Mouse (Mus musculus) adrenal gland, adult (tissue): ENCODE results near the gene Phtf2.
"Not testable (repeated sequence)": the region's sequence is repeated elsewhere in the genome, so short reads cannot be mapped to it uniquely, and the experiment has no call there.

ENCODE experiments used
- DNase-seq, 2 experiments: peaks; one replicate each; pipeline ENCODE4 v3.0.0; 2022 to 2023; ENCODE audit warnings: low spot score in 1 of 2; ENCODE audit not compliant: inconsistent age in 2 of 2

The Phtf2 gene

GRCm38 (mm10) chr5:20865193-20865755 lies 16.6 kb downstream of the Phtf2 start:
- DNase-seq = no peak

GRCm38 (mm10) chr5:20864216-20864969 lies 17.5 kb downstream of the Phtf2 start:
- no peak for DNase-seq

- DNase-seq = no peak
Observed at GRCm38 (mm10) chr5:20861901-20862300, 20.0 kb downstream of the Phtf2 start.

- DNase-seq = no peak
Observed at GRCm38 (mm10) chr5:20860565-20860964, 21.4 kb downstream of the Phtf2 start.

- DNase-seq = no peak
Observed at GRCm38 (mm10) chr5:20858404-20858803, 23.5 kb downstream of the Phtf2 start.

GRCm38 (mm10) chr5:20855066-20855465 lies 26.9 kb downstream of the Phtf2 start:
- DNase-seq = no peak

GRCm38 (mm10) chr5:20847010-20847409 lies 34.9 kb downstream of the Phtf2 start:
- no peak for DNase-seq

- DNase-seq = no peak
Observed at GRCm38 (mm10) chr5:20843816-20844215, 38.1 kb downstream of the Phtf2 start.

GRCm38 (mm10) chr5:20843405-20843804 lies 38.5 kb downstream of the Phtf2 start:
- DNase-seq = no peak

GRCm38 (mm10) chr5:20837082-20837481 lies 44.8 kb downstream of the Phtf2 start:
- no peak for DNase-seq

GRCm38 (mm10) chr5:20834399-20834798 lies 47.5 kb downstream of the Phtf2 start:
- no peak for DNase-seq

GRCm38 (mm10) chr5:20831433-20831832 lies 50.5 kb downstream of the Phtf2 start:
- no peak for DNase-seq

- DNase-seq = no peak
Observed at GRCm38 (mm10) chr5:20830717-20831116, 51.2 kb downstream of the Phtf2 start.

GRCm38 (mm10) chr5:20821647-20822046 lies 60.3 kb downstream of the Phtf2 start:
- DNase-seq = no peak

GRCm38 (mm10) chr5:20821122-20821521 lies 60.8 kb downstream of the Phtf2 start:
- no peak for DNase-seq

GRCm38 (mm10) chr5:20815094-20815493 lies 66.8 kb downstream of the Phtf2 start:
- no peak for DNase-seq

GRCm38 (mm10) chr5:20810449-20810848 lies 71.5 kb downstream of the Phtf2 start:
- DNase-seq = no peak

- no peak for DNase-seq
Observed at GRCm38 (mm10) chr5:20795932-20796331, 86.0 kb downstream of the Phtf2 start.

- peak; percentile 63 to 79 for DNase-seq
Observed at GRCm38 (mm10) chr5:20791793-20792554, 90.0 kb downstream of the Phtf2 start.

GRCm38 (mm10) chr5:20786471-20786870 lies 95.5 kb downstream of the Phtf2 start:
- DNase-seq = not testable (repeated sequence)

- no peak for DNase-seq
Observed at GRCm38 (mm10) chr5:20781116-20781515, 100.8 kb downstream of the Phtf2 start.

- DNase-seq = no peak
Observed at GRCm38 (mm10) chr5:20779191-20779590, 102.7 kb downstream of the Phtf2 start.
